Mouse (Mus musculus) heart, adult 10 weeks (tissue): ENCODE data around the gene Kif2c. TPM values are rescaled to one million over a fixed set of nuclear protein-coding genes. Genes with fewer than 3 reads are reported as not detected.

ENCODE experiments used
- polyA plus RNA-seq: library from polyadenylated mRNA; stranded (reverse); fragments of 350-450 nt; fragmentation: Illumina TruSeq; extraction: RNeasy Lipid Tissue Mini Kit (QIAGEN cat#74804); gene quantifications from one replicate; pipeline ENCODE4 v1.2.3, GENCODE M21; 2014; ENCODE audit warnings: low read depth, low replicate concordance

Kif2c gene
- polyA plus RNA-seq: not detected

GRCm38 (mm10) chr4:117181863-117182758 is at the start of gene Kif2c:
Gene Kif2c (minus strand): TSS chr4:117182639.

GRCm38 (mm10) chr4:117155792-117156355 is 26.6 kb downstream of the Kif2c start, which contains the start of gene Rps8:
Gene Rps8 (minus strand): TSS chr4:117156243.

GRCm38 (mm10) chr4:117133817-117134600 is 48.4 kb downstream of the Kif2c start, which contains the start of gene Plk3:
Gene Plk3 (minus strand): TSS chr4:117133963.

GRCm38 (mm10) chr4:117126675-117127290 is 55.7 kb downstream of the Kif2c start, which contains the start of gene Tctex1d4:
Gene Tctex1d4 (plus strand): TSS chr4:117126794.

GRCm38 (mm10) chr4:117125348-117125909 is 57.0 kb downstream of the Kif2c start, which contains the start of gene Btbd19:
Gene Btbd19 (minus strand): TSS chr4:117125725.

Other genes with a start within 250 kb of the Kif2c start
- gene Urod, start 188.2 kb downstream of the Kif2c start, polyA plus RNA-seq: 104 TPM
- gene Hectd3, start 187.3 kb downstream of the Kif2c start, polyA plus RNA-seq: 15.6 TPM
- 16.5 TPM for gene Eif2b3, start 163.2 kb downstream of the Kif2c start, polyA plus RNA-seq
- 1.7 TPM for gene Ptch2, start 86.6 kb downstream of the Kif2c start, polyA plus RNA-seq
- gene Btbd19, start 56.9 kb downstream of the Kif2c start, polyA plus RNA-seq: 3.5 TPM
- gene Tctex1d4, start 55.8 kb downstream of the Kif2c start, polyA plus RNA-seq: not detected
- gene Plk3, start 48.7 kb downstream of the Kif2c start, polyA plus RNA-seq: 1.8 TPM
- 601 TPM for gene Rps8, start 26.4 kb downstream of the Kif2c start, polyA plus RNA-seq
- gene Tmem53, start 69.3 kb upstream of the Kif2c start, polyA plus RNA-seq: 21.3 TPM
- not detected for gene Armh1, start 69.5 kb upstream of the Kif2c start, polyA plus RNA-seq